Mouse (Mus musculus) midbrain, embryonic 15.5 days (tissue): ENCODE measurements at regions not wholly inside any gene's neighbourhood (a gene's known extent, or its start where the extent isn't known, plus 50 kb on each side); places are given as distances from the start of the nearest gene placed in this dataset.
"Not testable (repeated sequence)": the region's sequence is repeated elsewhere in the genome, so short reads cannot be mapped to it uniquely, and the experiment has no call there.

ENCODE experiments used
- ATAC-seq: fragments of 200-750 bp; cut with Nextera tagmentation; replicated peaks from 2 replicates; pipeline ENCODE4 v1.8.0; 2017; ENCODE audit warnings: moderate TSS enrichment
- H3K27ac ChIP-seq: fragments of 300-500 bp; sonication (generic); 2 replicates; pipeline ENCODE4 v1.5.1; 2015; ENCODE audit warnings: mild to moderate bottlenecking, inconsistent platforms
- H3K27me3 ChIP-seq: fragments of 300-500 bp; sonication (generic); replicated peaks from 2 replicates; pipeline ENCODE4 v1.6.1; 2015; ENCODE audit warnings: inconsistent platforms
- H3K36me3 ChIP-seq: fragments of 300-500 bp; sonication (generic); replicated peaks from 2 replicates; pipeline ENCODE4 v1.6.1; 2015; ENCODE audit warnings: inconsistent platforms
- H3K4me1 ChIP-seq: fragments of 300-500 bp; sonication (generic); 2 replicates; pipeline ENCODE4 v1.6.1; 2015; ENCODE audit warnings: inconsistent platforms
- H3K4me2 ChIP-seq: fragments of 300-500 bp; sonication (generic); 2 replicates; pipeline ENCODE4 v1.6.1; 2015; ENCODE audit warnings: inconsistent platforms, mild to moderate bottlenecking, moderate library complexity
- H3K4me3 ChIP-seq: fragments of 300-500 bp; sonication (generic); 2 replicates; pipeline ENCODE4 v1.5.1; 2015; ENCODE audit warnings: mild to moderate bottlenecking, inconsistent platforms
- H3K9ac ChIP-seq: fragments of 300-500 bp; sonication (generic); 2 replicates; pipeline ENCODE4 v1.6.1; 2015; ENCODE audit warnings: mild to moderate bottlenecking, inconsistent platforms
- H3K9me3 ChIP-seq: fragments of 300-500 bp; sonication (generic); 2 replicates; pipeline ENCODE4 v1.6.1; 2016; ENCODE audit warnings: inconsistent platforms
- WGBS: fragments of 180-500 bp; shearing (Covaris S2); methylation state at CpG from one replicate; pipeline ENCODE4 v1.1.7; 2015; ENCODE audit warnings: mixed read lengths; 5-methylcytosine and 5-hydroxymethylcytosine counted together

- Histone ChIP-seq H3K9ac (no peak overlapping the region), H3K4me2 (no peak overlapping the region), H3K27me3 (no peaks in the 10 kb centered on the region), H3K4me3 (no peak overlapping the region), H3K9me3 (no peaks in the 10 kb centered on the region), H3K27ac (no peak overlapping the region), H3K36me3 (no peaks in the 10 kb centered on the region), H3K4me1 (no peaks in the 10 kb centered on the region)
- no peak for ATAC-seq
- 40% methylated on average over 7 of the region's 7 CpGs for WGBS
Observed at GRCm38 (mm10) chr4:89621260-89621659, 58.0 kb upstream of the Dmrta1 start.

GRCm38 (mm10) chr4:89604721-89605120 is 74.5 kb upstream of the Dmrta1 start:
- 48% methylated on average over 1 of the region's 1 CpGs for WGBS
- no peak overlapping the region for H3K9ac ChIP-seq
- no peak overlapping the region for H3K4me2 ChIP-seq
- no peak for ATAC-seq
- no peak overlapping the region for H3K4me3 ChIP-seq
- no peaks in the 10 kb centered on the region for H3K36me3 ChIP-seq
- no peaks in the 10 kb centered on the region for H3K27me3 ChIP-seq
- no peak overlapping the region for H3K27ac ChIP-seq
- no peaks in the 10 kb centered on the region for H3K9me3 ChIP-seq
- no peaks in the 10 kb centered on the region for H3K4me1 ChIP-seq

GRCm38 (mm10) chr4:89575529-89575928 is 103.7 kb upstream of the Dmrta1 start:
- H3K9ac ChIP-seq: no peak overlapping the region
- peak; percentile 86; the same call in 1 of the 2 replicates for ATAC-seq
- H3K36me3 ChIP-seq: no peaks in the 10 kb centered on the region
- H3K4me2 ChIP-seq: no peak overlapping the region
- H3K4me3 ChIP-seq: no peak overlapping the region
- H3K27ac ChIP-seq: no peak overlapping the region
- no peaks in the 10 kb centered on the region for H3K9me3 ChIP-seq
- no peaks in the 10 kb centered on the region for H3K4me1 ChIP-seq
- 18% methylated on average over 10 of the region's 10 CpGs for WGBS
- H3K27me3 ChIP-seq: no peaks in the 10 kb centered on the region

GRCm38 (mm10) chr4:89554711-89555466 is 124.3 kb upstream of the Dmrta1 start:
- H3K27me3 ChIP-seq: no peaks in the 10 kb centered on the region
- H3K9me3 ChIP-seq: no peaks in the 10 kb centered on the region
- H3K4me1 ChIP-seq: no peaks in the 10 kb centered on the region
- 79% methylated on average over 7 of the region's 7 CpGs for WGBS
- H3K9ac ChIP-seq: no peak overlapping the region
- H3K4me3 ChIP-seq: no peak overlapping the region
- H3K4me2 ChIP-seq: no peak overlapping the region
- H3K36me3 ChIP-seq: no peaks in the 10 kb centered on the region
- no peak for ATAC-seq
- no peak overlapping the region for H3K27ac ChIP-seq

- WGBS: 76% methylated on average over 6 of the region's 6 CpGs
- H3K4me3 ChIP-seq: no peak overlapping the region
- H3K4me1 ChIP-seq: no peaks in the 10 kb centered on the region
- H3K27me3 ChIP-seq: no peaks in the 10 kb centered on the region
- H3K36me3 ChIP-seq: no peaks in the 10 kb centered on the region
- no peak for ATAC-seq
- H3K27ac ChIP-seq: no peak overlapping the region
- H3K9ac ChIP-seq: no peak overlapping the region
- H3K4me2 ChIP-seq: no peak overlapping the region
- no peaks in the 10 kb centered on the region for H3K9me3 ChIP-seq
Observed at GRCm38 (mm10) chr4:89552556-89552955, 126.7 kb upstream of the Dmrta1 start.

GRCm38 (mm10) chr4:89550515-89550914 is 128.7 kb upstream of the Dmrta1 start:
- Histone ChIP-seq H3K9ac (no peak overlapping the region), H3K9me3 (no peaks in the 10 kb centered on the region), H3K4me3 (no peak overlapping the region), H3K27ac (no peak overlapping the region), H3K27me3 (no peaks in the 10 kb centered on the region), H3K4me1 (no peaks in the 10 kb centered on the region), H3K4me2 (no peak overlapping the region), H3K36me3 (no peaks in the 10 kb centered on the region)
- 89% methylated on average over 2 of the region's 2 CpGs for WGBS
- no peak for ATAC-seq

GRCm38 (mm10) chr4:89532462-89532861 is 146.8 kb upstream of the Dmrta1 start:
- Histone ChIP-seq H3K4me1 (no peaks in the 10 kb centered on the region), H3K4me2 (no peak overlapping the region), H3K36me3 (no peaks in the 10 kb centered on the region), H3K27me3 (no peaks in the 10 kb centered on the region), H3K4me3 (no peak overlapping the region), H3K27ac (no peak overlapping the region), H3K9ac (no peak overlapping the region), H3K9me3 (no peaks in the 10 kb centered on the region)
- 10% methylated on average over 4 of the region's 4 CpGs for WGBS
- ATAC-seq: peak; percentile 58

GRCm38 (mm10) chr4:89530050-89530911 is 149.0 kb upstream of the Dmrta1 start:
- H3K27ac ChIP-seq: no peak overlapping the region
- no peaks in the 10 kb centered on the region for H3K4me1 ChIP-seq
- no peaks in the 10 kb centered on the region for H3K9me3 ChIP-seq
- H3K27me3 ChIP-seq: peaks cover 13% of the 10 kb centered on the region
- H3K4me2 ChIP-seq: no peak overlapping the region
- 86% methylated on average over 5 of the region's 5 CpGs for WGBS
- no peak overlapping the region for H3K9ac ChIP-seq
- no peaks in the 10 kb centered on the region for H3K36me3 ChIP-seq
- no peak overlapping the region for H3K4me3 ChIP-seq
- ATAC-seq: no peak

GRCm38 (mm10) chr4:89527966-89528365 is 151.3 kb upstream of the Dmrta1 start:
- Histone ChIP-seq H3K27ac (no peak overlapping the region), H3K27me3 (peaks cover 24% of the 10 kb centered on the region), H3K36me3 (no peaks in the 10 kb centered on the region), H3K4me2 (no peak overlapping the region), H3K9me3 (no peaks in the 10 kb centered on the region), H3K9ac (no peak overlapping the region), H3K4me3 (no peak overlapping the region), H3K4me1 (peaks cover 7% of the 10 kb centered on the region)
- ATAC-seq: no peak
- WGBS: 81% methylated on average over 1 of the region's 1 CpGs

GRCm38 (mm10) chr4:89527326-89527725 is 151.9 kb upstream of the Dmrta1 start:
- WGBS: 71% methylated on average over 7 of the region's 7 CpGs

GRCm38 (mm10) chr4:89525525-89525924 is 153.7 kb upstream of the Dmrta1 start:
- H3K4me3 ChIP-seq, H3K9ac ChIP-seq, H3K9me3 ChIP-seq, H3K4me2 ChIP-seq, H3K36me3 ChIP-seq, H3K27ac ChIP-seq, ATAC-seq, H3K4me1 ChIP-seq: not testable (repeated sequence)
- peaks cover 31% of the 10 kb centered on the region for H3K27me3 ChIP-seq
- 67% methylated on average over 4 of the region's 4 CpGs for WGBS

More at GRCm38 (mm10) chr4:89527326-89527725, 151.9 kb upstream of the Dmrta1 start:
- Histone ChIP-seq H3K27ac (no peak overlapping the region), H3K9ac (no peak overlapping the region), H3K4me1 (peaks cover 7% of the 10 kb centered on the region), H3K9me3 (no peaks in the 10 kb centered on the region), H3K4me3 (no peak overlapping the region), H3K4me2 (no peak overlapping the region), H3K27me3 (peaks cover 27% of the 10 kb centered on the region), H3K36me3 (no peaks in the 10 kb centered on the region)
- ATAC-seq: no peak

GRCm38 (mm10) chr4:89524260-89525200 is 154.7 kb upstream of the Dmrta1 start:
- Histone ChIP-seq H3K36me3 (no peaks in the 10 kb centered on the region), H3K27me3 (peaks cover 31% of the 10 kb centered on the region), H3K9me3 (no peaks in the 10 kb centered on the region), H3K9ac (peak overlapping the region; percentile 21; the same call in 1 of the 2 replicates), H3K4me2 (peak overlapping the region; percentile 82), H3K4me1 (peaks cover 7% of the 10 kb centered on the region), H3K4me3 (peak overlapping the region; percentile 44), H3K27ac (no peak overlapping the region)
- WGBS: 2% methylated on average over 40 of the region's 40 CpGs
- peak; percentile 85 for ATAC-seq
